Mouse (Mus musculus) bone marrow macrophage, adult 2 months (primary cell): Measurements from ENCODE around the gene A730015C16Rik.

ENCODE experiments used
- CTCF ChIP-seq: IDR thresholded peaks from 2 replicates; pipeline ENCODE4 v1.5.1; 2012; ENCODE audit warnings: low read depth, mild to moderate bottlenecking, low read length, moderate library complexity
- POLR2A ChIP-seq: IDR thresholded peaks from 2 replicates; pipeline ENCODE4 v1.6.1; 2012; ENCODE audit warnings: mild to moderate bottlenecking, low read depth, low read length, borderline replicate concordance

DNA sequence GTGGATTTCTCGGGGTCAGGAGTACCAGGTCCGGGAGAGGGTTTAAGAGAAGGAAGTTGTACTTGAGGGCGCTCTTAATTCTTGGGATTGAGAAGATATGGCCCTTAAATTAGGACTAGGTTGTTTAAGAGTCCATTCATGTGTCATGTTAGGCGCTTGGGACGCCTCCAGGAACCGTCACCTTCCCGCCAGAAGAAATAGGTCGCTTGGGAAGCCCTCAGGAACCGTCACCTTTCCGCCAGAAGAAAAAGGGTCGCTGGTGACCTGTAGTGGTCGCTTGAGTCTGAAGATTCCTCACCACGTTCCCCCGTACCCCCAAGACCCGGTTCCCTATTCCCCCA, 13.5 kb downstream of the A730015C16Rik start:
- TF ChIP-seq CTCF (no peak), POLR2A (no peak)
